Mouse (Mus musculus) colon, adult 2 months (tissue): Measurements from ENCODE around the gene Dcpp2. TPM values are rescaled to one million over a fixed set of nuclear protein-coding genes. Genes with fewer than 3 reads are reported as not detected.

Source experiments
- polyA plus RNA-seq: library from polyadenylated mRNA; depleted of rRNA; stranded (reverse); fragments of >200 nt; gene quantifications from 2 replicates; pipeline ENCODE4 v1.2.3, GENCODE M21; 2012; rRNA removed

Gene Dcpp2
- polyA plus RNA-seq, result not detected in 2 replicates

GRCm38 (mm10) chr17:23880576-23880975, at the start of gene Dcpp2, which contains the start of gene Dcpp1:
TSS of gene Dcpp2 (plus strand) at chr17:23880880.
TSS of gene Dcpp1 (plus strand) at chr17:23880876.

DNA sequence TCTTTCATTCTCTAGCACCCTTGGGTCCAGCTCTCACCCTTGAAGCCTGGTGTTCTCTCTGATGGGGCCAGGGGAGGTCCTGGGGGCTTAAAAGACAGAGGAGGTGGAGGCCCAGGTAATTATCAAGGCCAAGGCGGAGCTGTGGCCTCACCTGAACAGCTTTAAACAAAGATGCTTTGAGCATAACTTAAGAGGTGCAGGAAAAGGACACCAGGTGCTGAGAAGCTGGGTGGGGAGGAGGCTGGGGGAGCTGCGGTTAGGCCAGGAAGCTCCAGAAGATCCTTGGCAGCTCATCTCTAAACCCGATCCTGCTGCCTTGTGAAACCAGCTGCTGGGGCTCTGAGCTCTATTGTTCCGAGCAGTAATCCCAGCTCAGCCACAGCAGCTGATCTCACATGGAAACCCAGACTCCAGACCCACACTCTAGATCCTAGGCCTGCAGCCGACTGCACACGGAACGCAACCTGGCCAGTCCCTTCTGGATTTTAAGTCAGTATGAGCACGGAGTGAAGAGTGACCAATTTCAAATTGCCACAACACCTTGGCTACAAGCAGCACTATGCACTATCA, 44.6 kb upstream of the Dcpp2 start, which contains the start of gene Prss33:
TSS of gene Prss33 (minus strand) at position 51 of the 570 bp plus-strand sequence.

DNA sequence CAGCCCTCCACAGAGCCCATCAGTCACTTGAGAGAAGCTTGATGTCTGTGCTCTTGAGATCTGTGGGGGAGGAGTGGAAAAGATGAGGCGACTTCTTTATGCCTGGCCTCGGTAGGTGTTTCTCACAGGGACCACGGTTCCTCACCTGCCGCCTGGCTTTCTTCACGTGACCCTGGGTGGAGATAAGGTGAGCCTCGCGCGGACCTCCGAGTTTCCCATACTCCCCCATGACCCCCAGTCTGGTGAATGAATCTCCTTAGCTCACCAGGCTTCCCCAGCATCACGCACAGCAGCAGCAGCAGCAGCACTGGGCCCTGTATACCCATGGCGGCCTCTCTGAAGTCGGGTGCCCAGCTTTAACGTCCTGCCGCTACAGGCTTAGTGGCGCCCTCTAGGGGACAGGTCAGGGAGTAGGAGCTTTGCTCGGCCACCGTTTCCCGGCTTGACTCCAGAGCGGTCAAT, 36.8 kb upstream of the Dcpp2 start, which contains the start of the genes Prss32 and Prss41:
TSS of gene Prss32 (plus strand) at position 44 of the 462 bp plus-strand sequence.
TSS of gene Prss41 (minus strand) at position 361 of the 462 bp plus-strand sequence.

DNA sequence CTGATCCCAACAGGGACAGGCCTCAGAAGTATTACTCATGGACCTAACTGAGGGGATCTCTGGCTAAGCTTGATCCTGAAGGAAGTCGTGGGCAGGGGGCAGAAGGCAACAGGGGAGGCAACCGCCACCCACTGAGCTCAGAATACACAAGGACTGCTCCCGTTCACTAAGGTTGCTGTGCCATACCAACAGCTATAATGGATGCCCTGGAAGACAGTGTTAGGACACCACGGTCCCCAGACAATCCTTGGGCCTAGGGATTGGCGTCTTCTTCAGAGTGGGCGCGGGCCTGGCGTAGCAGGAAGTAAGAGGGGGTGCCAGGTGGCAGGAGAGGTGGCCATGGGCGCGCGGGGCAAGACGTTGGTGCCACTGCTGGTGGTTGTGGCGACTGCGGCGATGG, 12.9 kb upstream of the Dcpp2 start, which contains the start of gene Prss21:
TSS of gene Prss21 (plus strand) at position 301 of the 400 bp plus-strand sequence.

DNA sequence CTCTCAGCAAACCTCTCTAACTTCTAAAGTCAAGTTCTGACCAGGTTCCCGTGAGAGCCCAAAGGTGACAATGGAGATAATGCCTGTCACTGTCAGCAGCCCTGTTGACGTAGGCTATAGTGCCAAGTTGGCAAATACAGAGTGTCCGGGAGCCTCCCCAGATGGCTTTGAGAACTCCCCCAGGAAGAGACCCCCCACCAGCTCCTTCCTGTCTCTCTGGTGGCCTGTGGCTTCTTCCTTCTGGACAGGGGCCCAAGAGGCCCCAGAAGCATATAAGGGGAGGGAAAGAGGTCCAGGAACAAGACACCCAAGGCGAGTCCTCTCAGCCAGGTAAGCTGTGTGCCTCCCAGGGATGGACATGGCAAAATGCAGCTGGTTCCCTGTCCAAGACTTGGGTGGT, 36.5 kb downstream of the Dcpp2 start, which contains the start of gene Dcpp3:
TSS of gene Dcpp3 (plus strand) at position 301 of the 400 bp plus-strand sequence.

GRCm38 (mm10) chr17:23941372-23941771, 60.7 kb downstream of the Dcpp2 start, which contains the start of gene Sbp:
TSS of gene Sbp (plus strand) at chr17:23941672.

Other genes starting within 250 kb of the Dcpp2 start
- 0.32 and 0.51 TPM in 2 replicates for gene Mmp25, start 235.6 kb upstream of the Dcpp2 start, polyA plus RNA-seq
- 18.5 and 18.9 TPM in 2 replicates for gene Bicdl2, start 220.4 kb upstream of the Dcpp2 start, polyA plus RNA-seq
- gene Hcfc1r1, start 207.3 kb upstream of the Dcpp2 start, polyA plus RNA-seq, result 362 and 417 TPM in 2 replicates
- gene Thoc6, start 207.0 kb upstream of the Dcpp2 start, polyA plus RNA-seq, result 20.1 and 25.6 TPM in 2 replicates
- gene Tnfrsf12a, start 203.4 kb upstream of the Dcpp2 start, polyA plus RNA-seq, result 32.1 and 32.9 TPM in 2 replicates
- 0.53 TPM in 1 of 2 replicates, not detected in the other for gene Cldn6, start 201.6 kb upstream of the Dcpp2 start, polyA plus RNA-seq
- 0.37 and 0.46 TPM in 2 replicates for gene Cldn9, start 196.9 kb upstream of the Dcpp2 start, polyA plus RNA-seq
- 0.09 TPM in 1 of 2 replicates, not detected in the other for gene 1520401A03Rik, start 158.1 kb upstream of the Dcpp2 start, polyA plus RNA-seq
- 61.5 and 71.9 TPM in 2 replicates for gene Pkmyt1, start 154.5 kb upstream of the Dcpp2 start, polyA plus RNA-seq
- gene Paqr4, start 140.0 kb upstream of the Dcpp2 start, polyA plus RNA-seq, result 392 and 448 TPM in 2 replicates
- gene Kremen2, start 135.0 kb upstream of the Dcpp2 start, polyA plus RNA-seq, result 14.8 and 15.8 TPM in 2 replicates
- 30.4 and 32.2 TPM in 2 replicates for gene Flywch1, start 109.3 kb upstream of the Dcpp2 start, polyA plus RNA-seq
- 15.4 and 24.0 TPM in 2 replicates for gene Flywch2, start 94.8 kb upstream of the Dcpp2 start, polyA plus RNA-seq
- 521 and 552 TPM in 2 replicates for gene Srrm2, start 90.3 kb upstream of the Dcpp2 start, polyA plus RNA-seq
- 551 and 740 TPM in 2 replicates for gene Elob, start 51.7 kb upstream of the Dcpp2 start, polyA plus RNA-seq
- 0.24 and 0.87 TPM in 2 replicates for gene Prss33, start 44.8 kb upstream of the Dcpp2 start, polyA plus RNA-seq
- gene Prss32, start 37.0 kb upstream of the Dcpp2 start, polyA plus RNA-seq, result 1,354 and 1,658 TPM in 2 replicates
- gene Prss41, start 36.7 kb upstream of the Dcpp2 start, polyA plus RNA-seq, result 1.9 and 6.1 TPM in 2 replicates
- gene Prss21, start 12.8 kb upstream of the Dcpp2 start, polyA plus RNA-seq, result not detected in 2 replicates
- gene Dcpp1, start within 50 bp of the Dcpp2 start, polyA plus RNA-seq, result not detected in 2 replicates
- not detected in 2 replicates for gene Dcpp3, start 36.6 kb downstream of the Dcpp2 start, polyA plus RNA-seq
- gene Sbp, start 60.8 kb downstream of the Dcpp2 start, polyA plus RNA-seq, result not detected in 2 replicates
- not detected in 2 replicates for gene Sbpl, start 74.4 kb downstream of the Dcpp2 start, polyA plus RNA-seq
- 370 and 486 TPM in 2 replicates for gene Prss30, start 99.7 kb downstream of the Dcpp2 start, polyA plus RNA-seq
- not detected in 2 replicates for gene Prss22, start 117.2 kb downstream of the Dcpp2 start, polyA plus RNA-seq
- 0.93 and 1.4 TPM in 2 replicates for gene Prss27, start 157.3 kb downstream of the Dcpp2 start, polyA plus RNA-seq
- gene Kctd5, start 192.6 kb downstream of the Dcpp2 start, polyA plus RNA-seq, result 49.8 and 73.7 TPM in 2 replicates